Mouse (Mus musculus) bone marrow macrophage, adult 2 months (primary cell): ENCODE data around the gene Col1a2.

Source experiments
- CTCF ChIP-seq: IDR thresholded peaks from 2 replicates; pipeline ENCODE4 v1.5.1; 2012; ENCODE audit warnings: low read depth, mild to moderate bottlenecking, low read length, moderate library complexity
- POLR2A ChIP-seq: IDR thresholded peaks from 2 replicates; pipeline ENCODE4 v1.6.1; 2012; ENCODE audit warnings: mild to moderate bottlenecking, low read depth, low read length, borderline replicate concordance

- TF ChIP-seq CTCF (no peak), POLR2A (no peak)
Measured at GRCm38 (mm10) chr6:4555366-4555765, 50.8 kb downstream of the Col1a2 start.
